Mouse (Mus musculus): ENCODE measurements around the gene Tbc1d12. TPM values are rescaled to one million over a fixed set of nuclear protein-coding genes. Genes with fewer than 3 reads are reported as not detected.

Tbc1d12 gene
- total RNA-seq, 2 experiments from 2014 or later = 11.9 to 13.3 TPM

- no peak for DNase-seq
Observed at GRCm38 (mm10) chr19:38914926-38915325, 78.5 kb downstream of the Tbc1d12 start.

GRCm38 (mm10) chr19:38915677-38916076, 79.3 kb downstream of the Tbc1d12 start:
- peak in 1 of 2 experiments; percentile 19 for DNase-seq

- no peak for DNase-seq
Observed at GRCm38 (mm10) chr19:38928481-38929158, 92.2 kb downstream of the Tbc1d12 start.

GRCm38 (mm10) chr19:38929471-38930251, 93.3 kb downstream of the Tbc1d12 start:
- DNase-seq = peak in 1 of 2 experiments; percentile 17

GRCm38 (mm10) chr19:38930252-38930787, 93.9 kb downstream of the Tbc1d12 start:
- DNase-seq = no peak

GRCm38 (mm10) chr19:38930788-38931565, 94.6 kb downstream of the Tbc1d12 start, which contains the start of gene Hells:
TSS of gene Hells (plus strand) at chr19:38930915.
- DNase-seq = peak; percentile 66 to 74

GRCm38 (mm10) chr19:38931566-38931890, 95.1 kb downstream of the Tbc1d12 start:
- no peak for DNase-seq

GRCm38 (mm10) chr19:38944590-38945307, 108.4 kb downstream of the Tbc1d12 start:
- no peak for DNase-seq

Other genes with a start within 250 kb of the Tbc1d12 start
- 10 to 100 TPM; 14.2 to 15.4 TPM for gene Noc3l, start 17.3 kb upstream of the Tbc1d12 start, total RNA-seq (2021)
- 1 to 10 TPM; 5.1 to 6.8 TPM for gene Hells, start 94.3 kb downstream of the Tbc1d12 start, total RNA-seq (2021)
- gene Cyp2c55, start 170.4 kb downstream of the Tbc1d12 start, total RNA-seq (2021) = under 1 TPM; 0.51 to 0.55 TPM
- under 1 TPM in 1 of 2 experiments, not detected in 1; 0.33 TPM for gene Cyp2c65, start 224.4 kb downstream of the Tbc1d12 start, total RNA-seq (2021)